Mouse (Mus musculus) layer of hippocampus, adult 18-20 months (tissue): ENCODE measurements at regions not wholly inside any gene's neighbourhood (a gene's known extent, or its start where the extent isn't known, plus 50 kb on each side); places are given as distances from the start of the nearest gene placed in this dataset.

ENCODE experiments used
- DNase-seq, 2 experiments: peaks; one replicate each; pipeline ENCODE4 v3.0.0; 2022; ENCODE audit warnings: low spot score in 2 of 2

- DNase-seq, result peak; percentile 61 to 84
Observed at GRCm38 (mm10) chr9:51517643-51518042, 188.9 kb upstream of the 1810046K07Rik start.

- peak in 1 of 2 experiments; percentile 38 for DNase-seq
Observed at GRCm38 (mm10) chr9:51518376-51518775, 189.7 kb upstream of the 1810046K07Rik start.

- DNase-seq, result no peak
Observed at GRCm38 (mm10) chr9:51523471-51523870, 194.8 kb upstream of the 1810046K07Rik start.

- no peak for DNase-seq
Observed at GRCm38 (mm10) chr9:51525906-51526305, 197.2 kb upstream of the 1810046K07Rik start.

- DNase-seq, result no peak
Observed at GRCm38 (mm10) chr9:51538894-51539293, 210.2 kb upstream of the 1810046K07Rik start.

- DNase-seq, result no peak
Observed at GRCm38 (mm10) chr9:51541940-51542339, 213.2 kb upstream of the 1810046K07Rik start.

- no peak for DNase-seq
Observed at GRCm38 (mm10) chr9:51572040-51572439, 193.1 kb upstream of the Arhgap20 start.

- peak in 1 of 2 experiments; percentile 13 for DNase-seq
Observed at GRCm38 (mm10) chr9:51581601-51582000, 183.5 kb upstream of the Arhgap20 start.

- no peak for DNase-seq
Observed at GRCm38 (mm10) chr9:51593707-51594106, 171.4 kb upstream of the Arhgap20 start.

- DNase-seq, result no peak
Observed at GRCm38 (mm10) chr9:51598706-51599105, 166.4 kb upstream of the Arhgap20 start.

GRCm38 (mm10) chr9:51608158-51608557 lies 157.0 kb upstream of the Arhgap20 start:
- DNase-seq, result no peak

GRCm38 (mm10) chr9:51608697-51609456 lies 156.3 kb upstream of the Arhgap20 start:
- DNase-seq, result peak in 1 of 2 experiments; percentile 11

GRCm38 (mm10) chr9:51626156-51626555 lies 139.0 kb upstream of the Arhgap20 start:
- peak in 1 of 2 experiments; percentile 42 for DNase-seq

GRCm38 (mm10) chr9:51636097-51636496 lies 129.0 kb upstream of the Arhgap20 start:
- DNase-seq, result no peak

- no peak for DNase-seq
Observed at GRCm38 (mm10) chr9:51636559-51637127, 128.5 kb upstream of the Arhgap20 start.

- DNase-seq, result peak in 1 of 2 experiments; percentile 41
Observed at GRCm38 (mm10) chr9:51637131-51637920, 127.8 kb upstream of the Arhgap20 start.

GRCm38 (mm10) chr9:51641706-51642105 lies 123.4 kb upstream of the Arhgap20 start:
- DNase-seq, result peak in 1 of 2 experiments; percentile 51

- DNase-seq, result no peak
Observed at GRCm38 (mm10) chr9:51645426-51645825, 119.7 kb upstream of the Arhgap20 start.

- no peak for DNase-seq
Observed at GRCm38 (mm10) chr9:51653376-51654292, 111.5 kb upstream of the Arhgap20 start.

GRCm38 (mm10) chr9:51654645-51655044 lies 110.5 kb upstream of the Arhgap20 start:
- DNase-seq, result no peak

- no peak for DNase-seq
Observed at GRCm38 (mm10) chr9:51657796-51658195, 107.3 kb upstream of the Arhgap20 start.
